Mouse (Mus musculus) bone marrow, adult 2 months (tissue): ENCODE data around the gene Dusp16.

ENCODE experiments used
- CTCF ChIP-seq: fragments of 200-500 bp; IDR thresholded peaks from 2 replicates; pipeline ENCODE4 v1.5.1; 2011; ENCODE audit warnings: low read length, control low read depth; ENCODE audit not compliant: control insufficient read depth, insufficient read depth
- POLR2A ChIP-seq: fragments of 200-500 bp; IDR thresholded peaks from 2 replicates; pipeline ENCODE4 v1.6.1; 2011; ENCODE audit warnings: low read depth, mild to moderate bottlenecking, control low read depth, low read length, borderline replicate concordance; ENCODE audit not compliant: control insufficient read depth

- TF ChIP-seq CTCF: no peak
- TF ChIP-seq POLR2A: no peak
Observed at GRCm38 (mm10) chr6:134713897-134714296, 78.5 kb downstream of the Dusp16 start.
